Mouse (Mus musculus) heart, postnatal 0 days (tissue): Measurements from ENCODE around the gene Reep6.

Experiments used
- CTCF ChIP-seq: IDR thresholded peaks from 2 replicates; pipeline ENCODE4 v1.5.1; 2016; ENCODE audit warnings: antibody characterized with exemption, control low read depth, low read depth
- EP300 ChIP-seq: IDR thresholded peaks from 2 replicates; pipeline ENCODE4 v1.6.1; 2016; ENCODE audit warnings: antibody characterized with exemption, low read depth

DNA sequence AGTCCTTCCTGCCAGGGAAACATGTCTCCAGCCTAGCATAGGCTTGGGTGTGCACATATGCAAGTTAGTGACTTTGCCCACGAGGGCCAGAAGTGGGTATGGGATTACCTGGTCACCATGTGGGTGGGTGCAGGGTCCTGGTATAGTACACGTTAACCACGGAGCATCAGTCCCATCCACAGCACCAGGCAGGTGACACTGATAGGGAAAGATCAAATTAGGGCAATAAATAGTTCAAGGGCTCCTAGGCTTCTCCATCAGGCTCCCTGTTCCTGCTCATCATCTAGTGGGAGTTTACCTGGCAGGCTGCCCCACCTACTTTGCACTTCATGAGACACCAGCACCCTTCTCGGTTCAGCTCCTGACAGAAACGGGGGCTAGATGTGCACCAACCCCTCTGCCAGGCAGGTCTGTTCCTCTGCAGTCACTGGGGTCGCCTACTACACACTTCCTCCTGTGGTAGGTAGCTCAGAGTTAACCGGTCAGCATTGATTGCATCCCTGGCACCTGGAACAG is 34.9 kb upstream of the Reep6 start:
- TF ChIP-seq CTCF, result no peak
- TF ChIP-seq EP300, result no peak
